Mouse (Mus musculus) layer of hippocampus, postnatal 14 days (tissue): Measurements from ENCODE around the gene Lgr5. TPM values are rescaled to one million over a fixed set of nuclear protein-coding genes. Genes with fewer than 3 reads are reported as not detected.
A peak's percentile ranks its signal among the peaks of the same experiment; 100 is the strongest.

Experiments
- DNase-seq, 2 experiments: peaks; one replicate each; pipeline ENCODE4 v3.0.0; 2021 to 2022; ENCODE audit warnings: low spot score in 2 of 2, mixed read lengths in 1 of 2
- long read RNA-seq, 2 experiments: library from polyadenylated mRNA; stranded (forward); transcript quantifications; one replicate each; pipeline ENCODE4 v2.0.0; 2021
- total RNA-seq, 2 experiments: library from RNA; stranded (reverse); gene quantifications; 2 replicates each; pipeline ENCODE4 v1.2.3; 2021

Lgr5 gene
- total RNA-seq, result 1 to 10 TPM; 4.5 to 4.7 TPM
- long read RNA-seq, experiment 1, result 0 reads
- long read RNA-seq, experiment 2, full-length matches to known transcripts, result 1 of 1 reads
- long read RNA-seq, experiment 2, partial matches to known transcripts, result 0 of 1 reads
- long read RNA-seq, experiment 2, other reads (novel, unspliced or antisense), result 0 of 1 reads

GRCm38 (mm10) chr10:115587301-115587969, at the start of gene Lgr5:
Gene Lgr5, minus strand, starts transcription at chr10:115587780.
- peak; percentile 39 to 44 for DNase-seq

GRCm38 (mm10) chr10:115626678-115627077, 39.1 kb upstream of the Lgr5 start:
- DNase-seq, result no peak

GRCm38 (mm10) chr10:115624957-115625356, 37.4 kb upstream of the Lgr5 start:
- DNase-seq, result no peak

- DNase-seq, result peak; percentile 8 to 34
These were observed 36.5 kb upstream of the Lgr5 start for GRCm38 (mm10) chr10:115623956-115624671.

- no peak for DNase-seq
These were observed 35.9 kb upstream of the Lgr5 start for GRCm38 (mm10) chr10:115623481-115623880.

- no peak for DNase-seq
These were observed 30.8 kb upstream of the Lgr5 start for GRCm38 (mm10) chr10:115618288-115618856.

- peak in 1 of 2 experiments; percentile 57 for DNase-seq
These were observed 30.1 kb upstream of the Lgr5 start for GRCm38 (mm10) chr10:115617456-115618287.

- DNase-seq, result no peak
These were observed 8.2 kb upstream of the Lgr5 start for GRCm38 (mm10) chr10:115595748-115596147.

- DNase-seq, result no peak
These were observed 6.1 kb upstream of the Lgr5 start for GRCm38 (mm10) chr10:115593651-115594050.

- no peak for DNase-seq
These were observed 5.6 kb upstream of the Lgr5 start for GRCm38 (mm10) chr10:115593221-115593620.

GRCm38 (mm10) chr10:115587979-115588378, 399 bp upstream of the Lgr5 start:
- DNase-seq, result no peak

GRCm38 (mm10) chr10:115586246-115587231, 1.0 kb downstream of the Lgr5 start:
- DNase-seq, result no peak

GRCm38 (mm10) chr10:115585491-115586245, 1.9 kb downstream of the Lgr5 start:
- DNase-seq, result no peak

- no peak for DNase-seq
These were observed 2.9 kb downstream of the Lgr5 start for GRCm38 (mm10) chr10:115584656-115585055.

- no peak for DNase-seq
These were observed 4.5 kb downstream of the Lgr5 start for GRCm38 (mm10) chr10:115583071-115583470.

- DNase-seq, result no peak
These were observed 5.6 kb downstream of the Lgr5 start for GRCm38 (mm10) chr10:115581971-115582370.

- DNase-seq, result no peak
These were observed 8.1 kb downstream of the Lgr5 start for GRCm38 (mm10) chr10:115579494-115579893.

GRCm38 (mm10) chr10:115579076-115579475, 8.5 kb downstream of the Lgr5 start:
- no peak for DNase-seq
